11 mouse cellular contexts compared by ENCODE assay signal in the genomic region with DNA sequence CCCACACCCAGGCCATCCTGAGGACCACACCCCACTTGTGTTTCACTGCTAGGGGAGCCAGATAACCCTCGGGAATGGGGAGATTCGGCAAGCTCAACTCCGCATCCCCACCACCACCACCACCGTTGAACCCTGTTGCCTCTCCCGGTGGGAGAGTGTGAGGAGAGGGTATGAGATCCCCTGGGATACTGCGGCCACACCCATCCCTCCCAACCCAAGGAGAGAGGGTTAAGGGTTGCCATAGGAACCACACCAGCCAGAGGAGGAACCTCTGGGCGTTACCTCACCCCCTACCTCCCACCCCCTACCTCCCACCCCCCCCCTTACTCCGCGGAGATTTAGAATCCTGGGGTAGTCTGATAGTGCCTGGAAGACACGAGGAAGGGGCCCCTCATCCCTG. TPM values are rescaled to one million over a fixed set of nuclear protein-coding genes. Genes with fewer than 3 reads are reported as not detected.
DNase-seq lines count a peak whose midpoint lies in the region; ATAC-seq and TF ChIP-seq lines count a peak whose summit lies in the region.
"Had no signal": no experiment of that assay in that cellular context is flagged by ENCODE, and none has a peak within 500 bp of the region (broad histone marks: within the 10 kb centered on the region; RNA-seq: fewer than 3 reads in every experiment).

No protein-coding gene starts in this region.

- H3K4me1 ChIP-seq in heart, postnatal 0 days (ENCODE audit: control insufficient read depth, insufficient read depth), result peaks cover 19% of the 10 kb centered on the region
- peaks cover 13% of the 10 kb centered on the region for H3K4me1 ChIP-seq in cortical plate, adult 2 months (ENCODE audit: control insufficient read depth, insufficient read depth, low read length)
- peaks cover 47% of the 10 kb centered on the region for H3K4me1 ChIP-seq in hindbrain, embryonic 12.5 days

- ATAC-seq in heart, postnatal 0 days (ENCODE audit: insufficient read depth, low read depth), result no peak
- ATAC-seq in hindbrain, embryonic 12.5 days (ENCODE audit: low FRiP score), result no peak

- no peaks in the 10 kb centered on the region for H3K36me3 ChIP-seq in heart, postnatal 0 days (replicated peaks; ENCODE audit: control insufficient read depth, insufficient read depth, low read length)
- H3K36me3 ChIP-seq in hindbrain, embryonic 12.5 days, result no peaks in the 10 kb centered on the region
- H3K36me3 ChIP-seq: G1E had no signal

- TF ChIP-seq POLR2A in cortical plate, adult 2 months (IDR thresholded peaks at IDR 0.05; ENCODE audit: extremely low read depth, insufficient read depth, low read length), result no peak

- 2% methylated on average over 10 of the region's 10 CpGs for WGBS in heart, postnatal 0 days
- WGBS in hindbrain, embryonic 12.5 days, result 0% methylated on average over 9 of the region's 10 CpGs

- H3K4me3 ChIP-seq in heart, postnatal 0 days (ENCODE audit: low read depth, low read length), result peak overlapping the region; percentile 65
- peak overlapping the region; percentile 97 for H3K4me3 ChIP-seq in cortical plate, adult 2 months (ENCODE audit: insufficient read depth, low read length)
- H3K4me3 ChIP-seq in hindbrain, embryonic 12.5 days, result peak overlapping the region; percentile 72

- H3K9me3 ChIP-seq in heart, postnatal 0 days (replicated peaks; ENCODE audit: control insufficient read depth, low read length), result no peaks in the 10 kb centered on the region
- H3K9me3 ChIP-seq in hindbrain, embryonic 12.5 days (replicated peaks), result no peaks in the 10 kb centered on the region

- H3K27me3 ChIP-seq in heart, postnatal 0 days (ENCODE audit: control insufficient read depth, insufficient read depth, low read length), result peaks cover 51% of the 10 kb centered on the region
- H3K27me3 ChIP-seq in hindbrain, embryonic 12.5 days, result peaks cover 43% of the 10 kb centered on the region

- TF ChIP-seq EP300 in heart, postnatal 0 days (IDR thresholded peaks at IDR 0.05; ENCODE audit: low read depth), result no peak

- no peak overlapping the region for H3K9ac ChIP-seq in heart, postnatal 0 days (replicated peaks; ENCODE audit: low read depth, low read length)
- peak overlapping the region; percentile 80 for H3K9ac ChIP-seq in hindbrain, embryonic 12.5 days

- peak overlapping the region; percentile 87; the same call in 1 of the 2 replicates for H3K4me2 ChIP-seq in heart, postnatal 0 days (ENCODE audit: low read depth, low read length)
- peak overlapping the region; percentile 89 for H3K4me2 ChIP-seq in hindbrain, embryonic 12.5 days (replicated peaks)

- DNase-seq in heart, postnatal 0 days (ENCODE audit: low spot score), result no peak
- no peak for DNase-seq in heart, postnatal 4 days
- peak; percentile 33 for DNase-seq in neural tube, embryonic 10.5 days (ENCODE audit: extremely low spot score, low spot score)
- DNase-seq in frontal cortex, postnatal 14 days (ENCODE audit: low spot score in 2 of 2), result no peak
- DNase-seq in frontal cortex, postnatal 36 days (ENCODE audit: low spot score in 2 of 2), result no peak
- no peak for DNase-seq in cerebellum, adult 11-12 months
- DNase-seq: thymus, adult 18-20 months had no signal

- no peak for TF ChIP-seq CTCF in heart, postnatal 0 days (IDR thresholded peaks at IDR 0.05; ENCODE audit: low read depth)
- TF ChIP-seq CTCF in cortical plate, adult 2 months (IDR thresholded peaks at IDR 0.05; ENCODE audit: extremely low read depth, insufficient read depth, low read length), result no peak

- H3K27ac ChIP-seq in heart, postnatal 0 days (ENCODE audit: low read depth), result no peak overlapping the region
- H3K27ac ChIP-seq in cortical plate, adult 2 months (ENCODE audit: insufficient read depth, low read length), result peak overlapping the region; percentile 98
- peak overlapping the region; percentile 94 for H3K27ac ChIP-seq in hindbrain, embryonic 12.5 days

RNA-seq across cellular contexts. Expression of a gene that starts 1.9 kb away (rescaled TPM):
- total RNA-seq in heart, postnatal 0 days (2014; rRNA removed; ENCODE audit: low replicate concordance), result 0.23 and 0.31 TPM in 2 replicates
- polyA plus RNA-seq in heart, postnatal 0 days (2015; fragmentation: Nextera tagmentation; extraction: Ambion mirVana), result 0.34 and 0.63 TPM in 2 replicates
- 1 to 10 TPM; 7.1 to 8.1 TPM for total RNA-seq in heart, postnatal 4 days (2021)
- polyA plus RNA-seq in cortical plate, adult 2 months (2012; rRNA removed), result 270 and 278 TPM in 2 replicates
- polyA plus RNA-seq in hindbrain, embryonic 12.5 days (2016; fragmentation: Nextera tagmentation; extraction: Ambion mirVana), result 235 and 248 TPM in 2 replicates

RNA-seq across cellular contexts. Expression of a gene that starts 47.0 kb away (rescaled TPM):
- not detected in 2 replicates for total RNA-seq in heart, postnatal 0 days (2014; rRNA removed; ENCODE audit: low replicate concordance)
- polyA plus RNA-seq in heart, postnatal 0 days (2015; fragmentation: Nextera tagmentation; extraction: Ambion mirVana), result not detected in 2 replicates
- total RNA-seq in heart, postnatal 4 days (2021), result not detected
- not detected in 2 replicates for polyA plus RNA-seq in cortical plate, adult 2 months (2012; rRNA removed)
- not detected in 2 replicates for polyA plus RNA-seq in hindbrain, embryonic 12.5 days (2016; fragmentation: Nextera tagmentation; extraction: Ambion mirVana)
- polyA plus RNA-seq: G1E, myocyte had no signal

Comparison
In these comparisons a context has a peak if more than half of its experiments do, and no peak if none do; other contexts are left out.
1. RNA of a gene that starts 1.9 kb away (polyA plus RNA-seq): 270 to 278 TPM in cortical plate, adult 2 months and 235 to 248 TPM in hindbrain, embryonic 12.5 days; 0.34 to 0.63 TPM in heart, postnatal 0 days; every median in the first group is over 100 times any median in the second.
2. Peak in every context shown above with its lines, with median percentiles within 50 percentile points of each other: H3K4me3 ChIP-seq.